In the genomic region with DNA sequence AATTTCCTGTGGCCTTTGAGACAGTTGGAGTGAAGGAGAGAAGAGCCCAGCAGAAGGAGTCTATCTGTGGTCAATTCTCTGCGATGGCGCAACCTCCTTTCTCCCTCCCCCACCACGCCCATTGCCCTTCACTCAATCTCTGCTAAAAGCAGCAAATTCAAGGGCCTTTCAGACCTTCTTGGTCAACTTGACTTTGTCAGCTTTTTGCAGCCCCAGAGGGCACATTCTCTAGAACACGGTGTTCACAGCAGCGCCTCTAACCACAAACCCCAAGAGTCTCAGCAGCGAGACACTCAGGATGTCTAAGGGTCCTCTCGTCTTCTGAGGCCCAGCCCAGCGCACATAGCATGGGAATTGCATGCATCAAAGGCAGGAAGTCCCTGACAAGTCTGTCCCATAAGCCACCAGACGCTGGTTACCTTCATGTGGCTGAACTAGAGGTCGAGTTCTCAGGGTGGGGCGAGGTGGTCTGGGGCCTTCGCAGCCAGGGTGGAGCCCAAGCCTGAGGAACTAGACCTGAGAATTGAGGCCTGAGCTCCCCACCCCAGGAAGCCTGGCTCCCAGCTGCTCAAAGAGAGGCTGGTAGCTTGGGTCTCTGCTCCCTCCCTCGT, we compare ENCODE assay signal across 8 mouse cellular contexts. TPM values are rescaled to one million over a fixed set of nuclear protein-coding genes. Genes with fewer than 3 reads are reported as not detected.
DNase-seq lines count a peak whose midpoint lies in the region; ATAC-seq lines count a peak whose summit lies in the region.

No protein-coding gene starts in this region.

- no peak overlapping the region for H3K4me2 ChIP-seq in liver, embryonic 16.5 days (ENCODE audit: low read depth, low read length)

- peak; percentile 15; the same call in 1 of the 2 replicates for ATAC-seq in liver, embryonic 16.5 days (ENCODE audit: low read depth)

- peak overlapping the region; percentile 23 for H3K27ac ChIP-seq in liver, embryonic 16.5 days (ENCODE audit: low read length)

- no peak overlapping the region for H3K9ac ChIP-seq in liver, embryonic 16.5 days (ENCODE audit: low read depth, low read length)

- H3K9me3 ChIP-seq in liver, embryonic 16.5 days (replicated peaks; ENCODE audit: control insufficient read depth, low read length) = no peaks in the 10 kb centered on the region

- intact Hi-C loops in left cerebral cortex, postnatal 25 days (cut with DNase I) = no loop called here

- H3K4me3 ChIP-seq in liver, embryonic 16.5 days (ENCODE audit: low read depth, low read length) = no peak overlapping the region

- 14% methylated on average over 13 of the region's 13 CpGs for WGBS in liver, embryonic 16.5 days (ENCODE audit: insufficient replicate concordance)

- H3K4me1 ChIP-seq in liver, embryonic 16.5 days (ENCODE audit: control insufficient read depth, low read depth, low read length) = peaks cover 9% of the 10 kb centered on the region

- DNase-seq in adrenal gland, postnatal 10 days = peak; percentile 18
- no peak for DNase-seq in adrenal gland, postnatal 4 days (ENCODE audit: low spot score in 2 of 2)
- DNase-seq in c-Kit-positive CD71-negative TER-119-negative erythroid progenitor cells, embryonic 14.5 days (ENCODE audit: low read depth) = peak; percentile 53
- DNase-seq in spleen, postnatal 14 days (ENCODE audit: low spot score in 2 of 2) = peak; percentile 18 to 23
- DNase-seq in neural tube, embryonic 10.5 days (ENCODE audit: extremely low spot score, low spot score) = no peak
- no peak for DNase-seq in left cerebral cortex, postnatal 25 days (ENCODE audit: low spot score in 2 of 2)
- no peak for DNase-seq in left cerebral cortex, adult 18-20 months (ENCODE audit: low spot score in 2 of 2)

- no peaks in the 10 kb centered on the region for H3K36me3 ChIP-seq in liver, embryonic 16.5 days (ENCODE audit: control insufficient read depth, insufficient read depth)

- no peaks in the 10 kb centered on the region for H3K27me3 ChIP-seq in liver, embryonic 16.5 days (ENCODE audit: control insufficient read depth, insufficient read depth, low read depth, low read length)

RNA-seq across cellular contexts. Expression of a gene that starts 37.8 kb away (rescaled TPM):
- total RNA-seq in adrenal gland, postnatal 10 days (2021) = 10 to 100 TPM; 45.3 to 46.7 TPM
- 10 to 100 TPM; 52.5 to 54.6 TPM for total RNA-seq in adrenal gland, postnatal 4 days (2021)
- 216 and 237 TPM in 2 replicates for polyA plus RNA-seq in liver, embryonic 16.5 days (2015; fragmentation: Nextera tagmentation; extraction: Ambion mirVana)
- total RNA-seq in left cerebral cortex, postnatal 25 days (2021) = 10 to 100 TPM; 23.7 to 29.3 TPM
- 10 to 100 TPM; 21.9 to 26.6 TPM for total RNA-seq in left cerebral cortex, adult 18-20 months (2021)

RNA-seq across cellular contexts. Expression of a gene that starts 41.1 kb away (rescaled TPM):
- total RNA-seq in adrenal gland, postnatal 10 days (2021) = 10 to 100 TPM; 37.5 to 37.9 TPM
- total RNA-seq in adrenal gland, postnatal 4 days (2021) = 10 to 100 TPM; 40.9 to 44.5 TPM
- polyA plus RNA-seq in liver, embryonic 16.5 days (2015; fragmentation: Nextera tagmentation; extraction: Ambion mirVana) = 3.3 and 3.4 TPM in 2 replicates
- 10 to 100 TPM; 27.1 to 30.6 TPM for total RNA-seq in left cerebral cortex, postnatal 25 days (2021)
- 10 to 100 TPM; 25.1 to 27.1 TPM for total RNA-seq in left cerebral cortex, adult 18-20 months (2021)

Comparison
In these comparisons a context has a peak if more than half of its experiments do, and no peak if none do; other contexts are left out.
1. DNase-seq: peak in adrenal gland, postnatal 10 days (single experiment), c-Kit-positive CD71-negative TER-119-negative erythroid progenitor cells, embryonic 14.5 days (single experiment) and spleen, postnatal 14 days (2 of 2); none in adrenal gland, postnatal 4 days (0 of 2), neural tube, embryonic 10.5 days (single experiment), left cerebral cortex, postnatal 25 days (0 of 2) and left cerebral cortex, adult 18-20 months (0 of 2).